Mouse (Mus musculus) adrenal gland (tissue): Measurements from ENCODE around the gene Sytl3.
"Not testable (repeated sequence)": the region's sequence is repeated elsewhere in the genome, so short reads cannot be mapped to it uniquely, and the experiment has no call there.

Experiments used
- intact Hi-C: fragments of 180-260 bp; cut with DNase I; formaldehyde crosslinking; loops from one replicate; pipeline ENCODE4 v1.15.1; 2025

The Sytl3 gene

GRCm38 (mm10) chr17:6689344-6689743 is 30.5 kb downstream of the Sytl3 start:
- intact Hi-C loops, result not testable (repeated sequence)

- intact Hi-C loops, result not testable (repeated sequence)
Measured at GRCm38 (mm10) chr17:6691596-6691995, 32.7 kb downstream of the Sytl3 start.

GRCm38 (mm10) chr17:6695712-6696111 is 36.8 kb downstream of the Sytl3 start:
- intact Hi-C loops, result not testable (repeated sequence)

GRCm38 (mm10) chr17:6696521-6696920 is 37.6 kb downstream of the Sytl3 start:
- intact Hi-C loops, result not testable (repeated sequence)

- intact Hi-C loops, result not testable (repeated sequence)
Measured at GRCm38 (mm10) chr17:6697224-6697775, 38.4 kb downstream of the Sytl3 start.

- intact Hi-C loops, result not testable (repeated sequence)
Measured at GRCm38 (mm10) chr17:6699502-6699901, 40.6 kb downstream of the Sytl3 start.

GRCm38 (mm10) chr17:6700077-6700476 is 41.2 kb downstream of the Sytl3 start:
- intact Hi-C loops, result not testable (repeated sequence)

GRCm38 (mm10) chr17:6702625-6703221 is 43.8 kb downstream of the Sytl3 start:
- intact Hi-C loops, result not testable (repeated sequence)

GRCm38 (mm10) chr17:6703381-6704270 is 44.7 kb downstream of the Sytl3 start:
- intact Hi-C loops, result not testable (repeated sequence)

GRCm38 (mm10) chr17:6706448-6706847 is 47.6 kb downstream of the Sytl3 start:
- intact Hi-C loops, result not testable (repeated sequence)

GRCm38 (mm10) chr17:6707422-6707821 is 48.5 kb downstream of the Sytl3 start:
- intact Hi-C loops, result not testable (repeated sequence)

GRCm38 (mm10) chr17:6708194-6708593 is 49.3 kb downstream of the Sytl3 start:
- intact Hi-C loops, result not testable (repeated sequence)

- intact Hi-C loops, result not testable (repeated sequence)
Measured at GRCm38 (mm10) chr17:6713483-6713882, 54.6 kb downstream of the Sytl3 start.

GRCm38 (mm10) chr17:6713944-6714343 is 55.1 kb downstream of the Sytl3 start:
- intact Hi-C loops, result not testable (repeated sequence)

- intact Hi-C loops, result no loop called here
Measured at GRCm38 (mm10) chr17:6727996-6728610, 69.2 kb downstream of the Sytl3 start.

GRCm38 (mm10) chr17:6729244-6729742 is 70.4 kb downstream of the Sytl3 start:
- intact Hi-C loops, result no loop called here

GRCm38 (mm10) chr17:6731132-6731531 is 72.2 kb downstream of the Sytl3 start:
- intact Hi-C loops, result no loop called here

- intact Hi-C loops, result no loop called here
Measured at GRCm38 (mm10) chr17:6731634-6732033, 72.7 kb downstream of the Sytl3 start.

- intact Hi-C loops, result no loop called here
Measured at GRCm38 (mm10) chr17:6732665-6733064, 73.8 kb downstream of the Sytl3 start.

- intact Hi-C loops, result no loop called here
Measured at GRCm38 (mm10) chr17:6733322-6733875, 74.5 kb downstream of the Sytl3 start.

- intact Hi-C loops, result no loop called here
Measured at GRCm38 (mm10) chr17:6734746-6735441, 76.0 kb downstream of the Sytl3 start.
